Mouse (Mus musculus) layer of hippocampus, postnatal 25 days (tissue): ENCODE results near the gene A730015C16Rik. TPM values are rescaled to one million over a fixed set of nuclear protein-coding genes. Genes with fewer than 3 reads are reported as not detected.

Experiments used
- DNase-seq, 2 experiments: peaks; one replicate each; pipeline ENCODE4 v3.0.0; 2022; ENCODE audit warnings: mixed read lengths in 2 of 2, low spot score in 1 of 2; ENCODE audit errors: extremely low spot score in 1 of 2
- total RNA-seq, 2 experiments: library from RNA; stranded (reverse); gene quantifications; 2 replicates each; pipeline ENCODE4 v1.2.3; 2021

Gene A730015C16Rik
- total RNA-seq, 2 experiments from 2014 or later, result 0.37 TPM; not detected in 1

DNA sequence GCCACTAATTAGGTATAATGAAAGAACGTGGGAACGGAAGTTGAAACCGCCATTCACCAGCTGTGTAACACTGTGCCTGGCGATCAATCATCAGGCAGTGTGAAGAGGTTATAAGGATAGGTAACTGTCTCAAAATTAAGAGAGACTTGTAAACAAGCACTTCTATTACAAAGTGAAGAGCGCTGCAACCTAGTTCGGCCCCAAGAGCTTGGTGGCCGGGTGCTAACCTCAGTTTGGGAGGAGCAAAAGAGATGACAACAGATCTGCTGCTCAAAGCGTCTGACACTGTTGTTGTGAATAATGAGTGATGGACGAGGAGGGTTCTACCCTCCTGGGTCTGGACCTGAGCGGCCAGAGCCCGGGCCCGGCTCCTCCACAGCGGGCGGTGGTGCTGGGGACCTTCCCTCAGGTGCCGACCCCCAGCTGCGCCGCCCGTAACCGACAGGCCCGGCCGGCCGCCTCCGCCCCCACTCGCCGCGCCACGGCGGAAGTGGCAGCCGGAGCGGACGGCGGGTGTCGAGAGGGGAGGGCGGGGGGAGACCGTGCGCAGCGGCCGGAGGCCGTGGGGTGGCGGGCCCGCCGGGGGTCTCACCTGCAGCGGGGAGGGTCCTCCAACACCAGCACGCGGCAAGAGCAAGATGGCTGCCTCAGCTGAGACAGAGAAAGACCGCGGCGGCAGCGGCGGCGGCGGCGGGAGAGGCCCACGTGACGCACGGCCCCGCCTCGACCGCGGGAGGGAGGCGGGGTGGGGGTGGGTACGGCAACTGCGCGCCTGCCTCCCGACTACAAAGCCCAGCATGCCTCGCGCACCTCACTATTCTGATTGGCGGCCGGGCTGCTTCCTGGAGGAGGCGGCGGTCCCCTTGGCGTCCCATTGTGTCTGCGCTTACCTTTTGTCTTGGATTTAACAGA lies 15.2 kb downstream of the A730015C16Rik start, which contains the start of gene Btf3l4:
Btf3l4 (minus strand) TSS at position 699 of the 912 bp plus-strand sequence.
- peak; percentile 73 to 84 for DNase-seq

DNA sequence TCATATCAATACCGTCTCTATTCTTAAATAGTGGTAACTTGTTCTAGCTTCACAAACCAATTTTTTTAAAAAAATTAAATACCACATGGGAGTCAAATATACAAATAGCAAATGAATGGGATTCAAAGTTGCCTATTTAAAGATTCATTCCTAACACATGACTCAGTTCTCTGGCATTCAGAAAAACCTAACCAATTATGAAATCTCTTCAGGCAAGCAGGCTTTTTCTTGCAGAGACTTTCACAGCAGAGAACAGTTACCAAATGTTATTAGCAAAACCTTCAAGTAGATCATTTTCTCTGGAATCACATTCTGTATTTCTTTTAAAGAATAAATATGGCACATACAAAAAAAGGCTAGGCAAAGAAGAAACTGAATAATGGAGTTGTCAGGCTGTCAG lies 17.7 kb downstream of the A730015C16Rik start:
- DNase-seq, result no peak

DNA sequence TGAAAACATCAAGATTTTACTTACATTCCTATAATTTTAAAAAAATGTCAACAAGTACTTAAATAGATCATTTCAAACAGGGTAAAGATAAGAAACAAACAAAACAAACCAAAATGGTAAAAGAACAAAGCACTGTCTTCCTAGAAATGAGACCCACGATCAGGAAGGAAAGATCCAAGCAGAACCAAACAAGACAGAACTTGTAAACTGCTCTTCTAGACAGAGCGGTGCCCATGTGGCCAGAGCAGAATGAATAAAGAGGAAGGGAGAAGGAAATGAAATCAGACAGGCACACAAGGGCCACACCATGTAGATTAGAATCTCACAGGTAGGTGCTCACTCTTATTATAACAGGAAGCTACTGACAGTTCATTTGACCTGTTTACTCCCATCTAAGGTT lies 21.8 kb downstream of the A730015C16Rik start:
- DNase-seq, result no peak

DNA sequence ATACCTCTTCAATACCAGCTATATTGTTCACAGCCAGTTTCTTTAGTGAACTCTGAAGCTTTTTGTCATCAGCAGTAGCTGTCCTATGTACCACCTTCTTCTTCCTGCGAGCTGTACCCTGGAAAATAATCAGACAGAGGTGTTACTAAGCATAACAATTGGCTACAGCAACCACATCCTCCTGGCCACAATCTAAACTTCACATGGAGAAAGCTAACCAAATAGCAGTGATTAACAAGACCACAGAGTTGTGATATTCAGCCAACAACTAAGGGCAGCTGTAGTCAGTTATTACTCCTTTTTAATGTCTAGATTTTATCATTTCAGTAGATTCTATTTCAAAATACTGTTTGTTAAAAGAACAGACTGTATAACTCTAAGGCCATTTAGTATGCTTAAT lies 22.3 kb downstream of the A730015C16Rik start:
- no peak for DNase-seq

DNA sequence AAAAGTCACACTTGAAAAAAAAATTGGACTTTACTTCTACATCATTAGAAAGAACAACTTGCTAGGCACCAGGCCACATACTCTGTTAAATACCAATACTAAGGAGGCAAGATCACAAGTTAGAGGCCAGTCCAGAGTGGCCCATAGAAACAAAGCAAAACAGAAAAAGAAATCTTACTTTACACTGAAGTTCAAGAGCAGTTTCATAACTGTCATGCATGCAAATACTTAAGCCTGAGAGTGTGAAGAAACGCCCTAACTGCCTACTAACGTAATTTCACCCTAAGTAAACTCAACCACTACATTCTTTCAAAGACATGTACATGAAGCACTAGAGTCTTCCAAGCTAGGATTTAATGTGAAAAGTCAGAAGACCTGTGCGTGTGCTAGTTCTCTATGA lies 22.7 kb downstream of the A730015C16Rik start:
- no peak for DNase-seq

DNA sequence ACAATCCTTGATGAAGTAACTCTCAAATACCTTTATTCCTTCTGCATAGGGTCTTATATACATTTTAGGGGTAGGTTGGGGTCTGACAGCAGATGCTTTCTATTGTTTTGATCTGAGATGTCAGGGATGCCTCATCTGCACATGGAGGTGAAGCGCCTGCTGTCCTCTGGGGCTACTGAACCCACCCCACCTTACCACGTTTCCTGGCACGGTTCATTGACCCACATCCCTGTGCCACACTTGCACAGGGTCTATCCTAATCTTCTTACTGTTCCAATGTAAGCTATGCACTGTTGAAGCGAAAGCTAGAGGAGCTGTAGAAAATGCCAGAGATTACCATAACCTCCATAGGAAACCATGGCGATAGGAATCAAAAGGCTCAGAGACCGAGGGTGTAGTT lies 36.9 kb downstream of the A730015C16Rik start:
- no peak for DNase-seq

DNA sequence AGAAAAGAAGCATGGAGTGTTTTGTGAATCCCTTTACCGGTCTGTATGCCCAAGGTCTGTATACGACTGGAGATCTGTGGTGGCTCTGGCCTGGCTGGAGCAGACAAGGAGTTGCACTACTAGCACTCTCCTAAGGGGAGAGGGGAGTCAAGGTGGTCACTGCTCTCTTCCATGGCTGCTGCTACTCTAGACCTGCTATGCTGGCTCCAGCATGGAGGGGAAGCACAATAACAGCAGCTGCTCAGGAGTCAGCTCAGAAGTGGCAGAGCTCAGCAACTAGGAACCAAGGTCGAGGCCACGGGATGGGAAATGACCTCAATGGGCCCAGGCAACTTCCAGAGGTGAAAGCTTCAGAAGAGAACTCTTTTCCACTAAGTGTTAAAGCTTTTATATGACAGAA lies 37.3 kb downstream of the A730015C16Rik start:
- DNase-seq, result no peak

DNA sequence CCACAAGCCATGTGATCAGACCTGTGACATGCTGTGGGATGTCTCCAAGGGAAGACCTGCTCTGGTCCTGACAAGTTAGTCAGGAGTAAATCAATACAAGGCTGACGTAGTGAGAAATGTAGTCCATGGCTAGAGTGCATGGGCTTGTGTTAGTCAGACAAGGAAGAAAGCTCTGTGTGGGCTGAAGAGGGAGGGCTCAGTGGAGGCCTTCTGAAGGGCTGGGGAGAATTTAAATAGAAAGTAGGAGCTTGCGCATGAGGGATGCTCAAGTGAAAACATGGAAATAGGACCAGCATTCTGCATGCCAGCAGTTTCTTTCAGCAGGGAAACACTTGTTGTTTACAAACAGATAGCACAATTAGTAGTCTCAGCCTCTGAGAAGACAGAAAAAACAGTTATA lies 44.9 kb downstream of the A730015C16Rik start:
- DNase-seq, result no peak

DNA sequence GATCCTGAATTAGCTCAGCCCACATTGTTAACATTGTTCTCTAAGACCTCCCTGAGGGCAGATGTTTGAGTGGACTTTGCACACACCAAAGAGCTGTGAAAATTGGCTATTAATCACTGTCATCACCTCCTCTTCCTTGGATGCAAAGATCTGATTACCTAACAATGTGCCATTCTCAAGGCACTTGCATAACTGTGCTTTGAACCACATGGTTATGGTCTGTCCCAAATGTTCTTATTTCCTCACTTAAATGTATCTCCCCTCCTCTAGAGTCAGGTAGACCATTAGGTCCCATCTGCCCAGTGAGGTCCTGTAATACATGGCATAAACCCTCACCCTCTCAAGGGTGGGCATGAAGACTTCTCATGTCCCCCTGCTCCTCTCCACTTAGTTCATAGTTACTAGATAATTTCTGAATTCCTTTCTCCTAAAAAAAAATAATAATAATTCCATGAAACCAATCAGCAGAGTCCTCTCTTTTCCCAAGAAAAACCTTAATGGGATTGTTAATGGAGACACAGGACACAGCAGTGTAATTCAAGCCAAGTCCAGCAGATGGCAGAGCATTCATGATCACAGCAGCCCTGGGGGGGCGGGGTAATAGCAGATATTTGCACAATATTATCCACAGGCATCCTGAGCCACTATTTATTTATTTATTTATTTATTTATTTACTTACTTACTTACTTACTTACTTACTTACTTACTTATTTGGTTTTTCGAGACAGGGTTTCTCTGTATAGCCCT lies 50.2 kb downstream of the A730015C16Rik start:
- DNase-seq, result peak; percentile 35 to 86

Other genes starting within 250 kb of the A730015C16Rik start
- 10 to 100 TPM; 24.2 to 35.8 TPM for gene Cc2d1b, start 228.7 kb downstream of the A730015C16Rik start, total RNA-seq
- gene 3110021N24Rik, start 129.0 kb downstream of the A730015C16Rik start, total RNA-seq, result under 1 TPM; 0.85 to 0.91 TPM
- 10 to 100 TPM; 53.1 to 54.6 TPM for gene Zfyve9, start 67.8 kb downstream of the A730015C16Rik start, total RNA-seq
- 10 to 100 TPM; 92.4 to 93.2 TPM for gene Btf3l4, start 15.0 kb downstream of the A730015C16Rik start, total RNA-seq
- gene Txndc12, start 14.0 kb downstream of the A730015C16Rik start, total RNA-seq, result 10 to 100 TPM; 37.0 to 37.7 TPM
- gene Kti12, start 834 bp downstream of the A730015C16Rik start, total RNA-seq, result 10 to 100 TPM; 18.1 to 20.1 TPM
- 10 to 100 TPM; 46.0 to 55.2 TPM for gene Rab3b, start 30.4 kb upstream of the A730015C16Rik start, total RNA-seq
- 100 to 1,000 TPM in 1 of 2 experiments, 10 to 100 TPM in 1; 99.5 to 136 TPM for gene Nrd1, start 152.0 kb upstream of the A730015C16Rik start, total RNA-seq